Mouse (Mus musculus): ENCODE measurements around the gene Elovl5.

Elovl5 gene

GRCm38 (mm10) chr9:77954981-77955380 lies 37.8 kb downstream of the Elovl5 start:
- DNase-seq (ENCODE audit: low read depth, low spot score), result no peak

GRCm38 (mm10) chr9:77955511-77955910 lies 38.3 kb downstream of the Elovl5 start:
- DNase-seq (ENCODE audit: low read depth, low spot score), result no peak

DNA sequence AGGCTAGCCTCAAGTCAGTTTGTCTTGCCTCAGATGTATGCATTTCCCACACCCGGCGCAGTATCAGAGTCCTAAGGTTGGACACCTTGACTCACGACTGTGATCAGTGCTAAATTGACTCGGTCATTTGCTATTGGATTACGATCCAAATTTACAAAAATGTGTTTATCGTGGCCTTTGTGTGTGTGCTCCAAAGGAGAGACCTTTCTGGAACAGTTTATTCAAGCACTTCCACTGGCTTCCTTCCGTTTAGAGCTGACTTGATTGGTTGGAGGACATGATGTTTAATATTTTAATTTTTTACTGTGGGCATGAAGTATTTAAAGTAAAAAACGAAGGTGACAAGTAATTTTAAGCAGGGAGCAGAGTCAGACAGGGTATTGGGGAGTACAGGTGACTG lies 38.8 kb downstream of the Elovl5 start:
- no peak for DNase-seq (ENCODE audit: low read depth, low spot score)

GRCm38 (mm10) chr9:77958327-77958726 lies 41.2 kb downstream of the Elovl5 start:
- DNase-seq (ENCODE audit: low read depth, low spot score), result no peak

GRCm38 (mm10) chr9:77959759-77960158 lies 42.6 kb downstream of the Elovl5 start:
- DNase-seq (ENCODE audit: low read depth, low spot score), result no peak

DNA sequence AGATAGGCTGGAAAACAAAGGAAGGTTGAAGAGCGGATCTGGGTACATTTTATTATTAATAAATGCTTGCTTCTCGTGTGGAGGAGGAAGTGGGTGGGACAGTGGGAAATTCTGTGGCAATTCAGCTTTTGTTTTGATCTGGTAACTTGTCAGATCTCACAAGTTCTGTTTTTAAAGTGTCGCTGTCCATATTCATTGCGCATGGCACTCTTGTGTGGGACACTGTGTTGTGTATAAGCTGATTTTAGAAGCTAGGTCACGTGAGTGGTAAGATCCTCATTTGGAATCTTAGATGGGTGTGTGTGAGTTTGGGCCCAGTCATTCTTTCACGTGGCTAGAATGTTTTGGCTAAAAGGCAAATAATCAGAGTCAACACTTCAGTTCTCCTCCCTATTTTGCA lies 44.2 kb downstream of the Elovl5 start:
- DNase-seq (ENCODE audit: low read depth, low spot score), result no peak

GRCm38 (mm10) chr9:77964084-77964483 lies 46.9 kb downstream of the Elovl5 start:
- DNase-seq (ENCODE audit: low read depth, low spot score), result no peak

DNA sequence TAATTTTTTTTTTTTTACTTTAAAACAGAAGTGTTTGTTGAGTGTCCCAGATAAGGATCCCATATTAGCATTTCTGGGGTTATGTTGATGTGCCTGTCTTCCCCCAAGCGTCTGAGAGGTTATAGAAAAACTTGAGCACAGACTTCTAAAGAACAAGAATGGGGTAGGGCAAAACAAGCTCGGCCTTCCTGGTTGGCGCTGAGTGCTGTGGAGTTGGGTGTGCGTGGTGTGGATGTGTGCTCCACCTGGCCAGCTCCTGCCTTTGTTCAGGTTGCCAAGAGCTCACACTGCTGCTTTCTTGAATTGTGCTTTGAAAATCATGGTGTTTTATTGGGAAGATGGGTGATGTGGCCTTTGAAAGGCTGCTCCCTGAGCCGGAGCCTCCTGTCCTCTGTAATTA lies 48.1 kb downstream of the Elovl5 start:
- DNase-seq (ENCODE audit: low read depth, low spot score), result no peak

DNA sequence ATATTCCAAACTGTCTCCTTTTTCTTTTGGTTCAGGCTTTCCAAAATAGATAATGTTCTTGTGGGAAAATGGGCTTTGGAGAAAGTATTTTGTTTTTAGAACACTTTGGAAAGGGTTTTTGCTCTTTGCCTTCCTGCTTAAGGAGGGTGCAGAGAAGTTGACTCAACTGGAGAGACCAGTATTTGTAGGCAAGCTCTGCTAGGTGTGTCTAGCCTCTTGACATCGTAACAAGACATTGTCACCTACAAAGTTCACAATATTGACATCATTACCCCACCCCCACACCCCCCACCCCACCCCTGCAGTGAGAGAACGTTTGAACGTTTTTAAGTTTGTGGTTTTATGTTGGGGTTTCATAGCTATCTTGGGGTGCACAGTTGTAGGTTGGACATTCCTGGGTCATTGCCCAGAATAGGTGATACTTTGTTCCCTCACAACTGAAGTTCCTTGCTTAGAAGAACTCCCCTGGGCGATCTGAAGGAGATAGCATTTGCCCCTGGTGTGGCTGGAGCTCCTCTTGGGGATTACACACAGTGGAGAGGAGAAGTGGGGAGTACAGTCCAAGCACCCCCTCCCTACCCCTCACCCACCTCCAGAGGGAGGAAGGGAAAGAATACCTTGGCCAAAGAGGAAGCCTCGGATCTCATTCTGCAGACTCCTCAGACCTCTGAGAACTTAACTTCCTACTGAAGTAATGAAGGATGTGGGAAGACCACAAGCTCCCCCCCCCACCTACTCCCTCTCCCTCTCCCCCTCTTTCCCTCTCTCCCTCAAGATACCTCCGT lies 48.8 kb downstream of the Elovl5 start:
- DNase-seq (ENCODE audit: low read depth, low spot score), result no peak

DNA sequence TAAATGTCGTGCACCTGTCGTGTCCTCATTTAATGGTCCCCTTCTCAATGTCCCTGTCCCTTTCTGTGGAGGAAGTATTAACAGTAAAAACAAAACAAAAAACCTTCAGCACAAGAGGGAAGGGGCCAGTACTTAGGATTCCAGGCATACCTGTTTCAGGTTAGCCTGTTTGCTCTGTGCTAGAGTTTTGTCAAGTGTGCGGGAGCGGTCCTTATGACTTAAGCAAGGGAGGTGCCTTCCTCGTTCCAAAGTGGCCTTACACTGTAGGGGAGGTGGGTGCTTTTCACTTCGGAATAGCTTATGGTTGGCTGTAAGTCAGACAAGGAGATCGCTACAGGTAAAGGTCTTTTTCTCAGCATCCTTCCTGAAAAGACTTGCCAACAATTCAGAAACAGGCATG lies 49.7 kb downstream of the Elovl5 start:
- DNase-seq (ENCODE audit: low read depth, low spot score), result no peak

DNA sequence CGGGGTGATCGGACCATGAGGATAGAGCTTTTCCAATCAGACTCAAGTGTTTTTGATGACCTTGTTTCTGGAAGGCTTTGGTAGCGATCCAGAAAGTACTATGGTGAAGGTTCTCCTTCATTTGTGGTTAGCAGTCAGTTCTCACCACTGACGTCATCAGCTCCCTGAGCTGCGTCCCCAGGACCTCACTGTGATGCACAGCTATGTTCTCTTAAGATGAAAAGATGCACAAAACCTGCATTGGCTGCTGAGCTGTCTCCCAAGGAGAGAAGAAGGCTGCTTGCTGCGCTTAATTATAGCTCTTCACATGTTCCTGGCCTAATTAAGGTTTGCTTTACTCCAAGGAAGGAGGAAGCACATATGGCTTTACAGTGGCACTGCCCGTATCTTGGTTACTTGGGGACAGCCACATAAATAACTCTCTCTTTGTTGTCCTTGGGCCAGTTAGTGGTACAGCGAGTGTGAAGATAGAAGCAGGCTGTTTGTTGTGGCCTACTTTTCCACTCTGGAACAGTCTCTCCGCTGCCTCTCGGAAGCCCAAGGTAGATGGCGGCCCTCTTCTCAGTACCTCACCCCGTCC lies 50.5 kb downstream of the Elovl5 start:
- no peak for DNase-seq (ENCODE audit: low read depth, low spot score)

GRCm38 (mm10) chr9:77969192-77969953 lies 52.2 kb downstream of the Elovl5 start:
- no peak for DNase-seq (ENCODE audit: low read depth, low spot score)

GRCm38 (mm10) chr9:77979000-77979399 lies 61.8 kb downstream of the Elovl5 start:
- no peak for DNase-seq (ENCODE audit: low read depth, low spot score)

- DNase-seq (ENCODE audit: low read depth, low spot score), result no peak
Measured at GRCm38 (mm10) chr9:77982616-77983015, 65.5 kb downstream of the Elovl5 start.

- no peak for DNase-seq (ENCODE audit: low read depth, low spot score)
Measured at GRCm38 (mm10) chr9:77983521-77983920, 66.4 kb downstream of the Elovl5 start.

DNA sequence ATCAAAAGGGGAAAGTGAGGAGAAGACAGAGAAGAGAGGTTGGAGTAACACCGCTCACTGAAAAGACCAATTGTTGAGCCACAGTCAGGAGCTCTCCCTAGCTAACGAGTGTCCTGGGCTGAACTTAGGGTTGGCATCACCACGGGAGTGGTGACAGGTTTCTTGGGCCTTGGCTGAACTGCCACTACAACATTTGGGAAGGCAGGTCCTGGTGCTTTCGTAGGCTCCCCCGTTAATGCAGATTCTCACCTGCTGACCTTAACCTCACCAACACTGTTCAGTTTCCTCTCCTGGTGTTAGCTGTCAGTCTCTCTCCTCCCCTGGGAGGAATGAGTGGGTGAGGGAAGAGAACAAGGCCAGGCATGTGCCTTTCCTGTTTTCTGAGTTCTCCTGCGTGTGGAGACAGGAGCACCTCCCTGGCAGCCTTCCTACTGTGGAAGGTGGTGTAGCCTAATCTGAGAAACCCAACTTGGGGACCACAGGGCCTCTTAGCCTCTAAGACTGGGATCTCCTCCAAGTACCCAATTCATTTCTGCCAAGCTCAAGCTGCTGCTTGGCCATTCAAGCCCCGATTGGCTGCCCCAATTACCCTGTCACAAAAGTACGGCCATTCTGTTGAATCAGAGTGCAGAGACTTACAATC lies 69.1 kb downstream of the Elovl5 start:
- no peak for DNase-seq (ENCODE audit: low read depth, low spot score)

- DNase-seq (ENCODE audit: low read depth, low spot score), result no peak
Measured at GRCm38 (mm10) chr9:77989626-77990025, 72.5 kb downstream of the Elovl5 start.

GRCm38 (mm10) chr9:77990278-77990677 lies 73.1 kb downstream of the Elovl5 start:
- no peak for DNase-seq (ENCODE audit: low read depth, low spot score)

DNA sequence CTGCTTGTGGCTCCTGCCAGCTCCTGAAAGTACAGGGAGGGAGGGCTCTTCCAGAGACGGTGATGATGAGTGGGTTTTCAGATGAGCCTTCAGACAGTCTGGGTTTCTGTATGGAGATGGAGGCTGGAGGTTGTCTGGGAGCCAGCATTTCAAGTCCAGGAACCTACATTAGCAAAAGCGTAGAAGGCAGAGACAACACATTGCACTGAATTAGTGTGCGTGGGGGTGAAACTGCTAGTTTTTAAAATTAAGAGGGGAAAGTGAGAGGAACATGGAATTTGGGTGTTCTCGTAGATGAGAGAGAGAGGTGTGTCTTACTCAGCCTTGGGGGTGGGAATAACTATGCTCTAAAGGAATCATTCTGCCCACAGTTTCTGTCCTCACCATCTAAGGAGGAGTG lies 74.5 kb downstream of the Elovl5 start:
- DNase-seq (ENCODE audit: low read depth, low spot score), result no peak

- DNase-seq (ENCODE audit: low read depth, low spot score), result no peak
Measured at GRCm38 (mm10) chr9:77992276-77992675, 75.1 kb downstream of the Elovl5 start.

- DNase-seq (ENCODE audit: low read depth, low spot score), result no peak
Measured at GRCm38 (mm10) chr9:77993101-77993500, 75.9 kb downstream of the Elovl5 start.

All from embryo, embryonic 11.5 days (tissue).